Mouse (Mus musculus) monocyte, adult 2 months (primary cell): ENCODE results near the gene Irak2.

Source experiments
- DNase-seq, 2 experiments: peaks; one replicate each; pipeline ENCODE4 v3.0.0; 2022; ENCODE audit warnings: low spot score in 2 of 2, low read depth in 1 of 2

The Irak2 gene

GRCm38 (mm10) chr6:113638302-113639040, at the start of gene Irak2:
Gene Irak2, plus strand, starts transcription at chr6:113638467.
- DNase-seq, result peak; percentile 91 to 95

DNA sequence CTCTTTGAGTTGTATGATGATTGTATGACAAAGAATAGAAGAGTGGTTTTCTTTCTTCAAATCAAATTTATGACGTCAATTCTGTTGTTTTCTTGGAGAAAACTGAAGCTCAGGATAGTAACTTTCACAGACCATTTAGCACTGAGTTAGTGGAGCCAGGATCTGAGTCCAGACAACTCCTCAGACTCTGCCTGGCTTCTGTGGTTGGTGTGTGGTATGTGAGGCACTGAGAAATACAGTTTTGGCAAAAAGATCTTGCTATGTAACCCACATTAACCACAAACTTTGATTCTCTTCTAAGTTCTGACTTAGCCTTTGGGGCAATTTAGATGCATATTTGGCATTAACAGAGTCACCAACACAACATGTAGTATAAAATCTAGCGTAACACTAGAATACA, 45.6 kb upstream of the Irak2 start:
- no peak for DNase-seq

GRCm38 (mm10) chr6:113597945-113598344, 40.3 kb upstream of the Irak2 start:
- no peak for DNase-seq

GRCm38 (mm10) chr6:113599833-113600232, 38.4 kb upstream of the Irak2 start:
- no peak for DNase-seq

GRCm38 (mm10) chr6:113600543-113601139, 37.6 kb upstream of the Irak2 start, which contains the start of gene Fancd2os:
Gene Fancd2os, minus strand, starts transcription at chr6:113600715.
- no peak for DNase-seq

GRCm38 (mm10) chr6:113602821-113603220, 35.4 kb upstream of the Irak2 start:
- no peak for DNase-seq

GRCm38 (mm10) chr6:113603993-113604392, 34.3 kb upstream of the Irak2 start:
- DNase-seq, result no peak

DNA sequence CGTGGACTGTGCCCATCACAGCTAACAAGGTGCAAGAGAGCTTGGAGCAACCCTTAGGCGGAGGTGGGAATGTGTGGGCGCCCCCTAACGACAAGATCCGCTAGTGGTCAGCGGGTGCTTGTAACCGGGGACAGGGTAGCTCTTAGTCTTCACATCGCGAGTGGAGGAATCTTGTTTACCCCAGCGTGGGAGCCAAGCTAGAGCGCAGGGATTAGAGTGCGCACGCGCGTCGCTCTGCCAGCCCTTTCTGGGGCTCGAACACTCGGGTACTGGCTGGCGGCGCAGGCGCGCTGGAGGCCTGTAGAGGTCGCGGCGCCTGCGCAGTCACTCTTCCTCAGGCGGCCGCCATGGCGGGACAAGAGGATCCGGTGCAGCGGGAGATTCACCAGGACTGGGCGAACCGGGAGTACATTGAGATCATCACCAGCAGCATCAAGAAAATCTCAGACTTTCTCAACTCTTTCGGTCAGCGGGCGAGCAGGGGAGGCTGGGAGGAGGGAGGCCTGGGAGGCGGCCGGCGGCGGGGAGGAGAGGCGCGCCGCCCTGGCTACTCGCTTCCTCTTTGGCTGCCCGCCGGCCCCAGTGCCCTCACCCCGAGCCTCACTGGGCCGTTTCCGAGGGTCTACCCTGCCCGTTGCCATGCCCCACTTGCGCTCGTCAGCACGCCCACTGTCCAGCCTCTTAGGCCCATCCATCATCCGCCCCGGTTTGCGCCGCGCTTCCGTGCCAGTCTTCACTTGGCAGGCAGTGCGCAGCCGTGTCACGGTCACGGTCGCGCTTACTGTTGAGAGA, 33.6 kb upstream of the Irak2 start, which contains the start of gene Brk1:
Gene Brk1 (plus strand): TSS at position 341 of the 792 bp plus-strand sequence.
- DNase-seq, result peak; percentile 54 to 79

DNA sequence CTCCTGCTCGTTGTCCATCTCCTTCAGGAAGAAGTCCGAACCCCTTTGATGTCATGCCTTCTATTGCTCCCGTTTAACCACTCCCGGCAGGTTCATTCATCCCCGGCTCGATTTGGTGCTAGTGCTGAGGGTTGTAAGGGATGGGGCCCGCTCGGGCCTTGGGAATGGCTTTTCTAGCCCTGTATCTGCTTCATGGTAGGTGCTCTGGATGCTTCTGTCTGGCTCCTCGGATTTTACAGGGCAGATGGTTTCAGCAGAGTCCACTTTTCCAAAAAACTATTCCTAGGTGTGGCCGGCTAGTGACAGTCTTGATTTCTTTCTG, 33.1 kb upstream of the Irak2 start:
- no peak for DNase-seq

GRCm38 (mm10) chr6:113608871-113609270, 29.4 kb upstream of the Irak2 start:
- no peak for DNase-seq

- no peak for DNase-seq
Observed at GRCm38 (mm10) chr6:113609293-113609692, 29.0 kb upstream of the Irak2 start.

DNA sequence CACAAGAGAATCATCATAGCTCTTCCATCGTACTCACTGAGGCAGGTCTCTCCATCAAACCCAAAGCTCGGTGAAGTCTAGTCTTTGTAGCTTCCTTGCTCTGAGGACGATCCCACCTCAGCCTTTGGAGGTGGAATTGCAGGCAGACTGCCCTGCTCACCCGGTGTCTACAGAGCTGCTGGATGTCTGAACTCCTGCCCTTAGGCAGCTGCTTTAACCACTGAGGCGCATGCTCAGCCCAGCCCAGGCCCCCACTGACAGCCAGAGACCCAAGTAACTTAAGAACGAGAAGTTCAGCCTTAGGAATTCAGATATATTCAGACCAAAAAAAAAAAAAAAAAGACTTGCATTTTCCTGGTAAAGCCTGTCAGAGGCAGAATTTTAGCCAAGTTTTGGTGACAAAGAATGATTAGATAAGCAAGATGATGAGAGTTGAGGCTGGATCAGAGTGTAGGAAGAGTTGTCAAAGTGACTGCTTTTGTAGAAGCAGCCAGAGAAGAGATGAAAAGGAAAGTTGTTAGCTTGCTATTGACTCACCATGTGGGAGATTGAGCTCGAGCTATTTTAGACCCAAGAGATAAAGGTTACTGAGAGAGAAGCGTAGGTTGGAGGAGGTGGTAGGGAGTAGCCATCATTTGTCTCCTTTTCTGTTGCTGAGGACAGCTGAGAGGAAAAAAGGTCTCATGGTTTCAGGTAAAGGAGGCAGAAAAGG, 25.9 kb upstream of the Irak2 start:
- no peak for DNase-seq

- no peak for DNase-seq
Observed at GRCm38 (mm10) chr6:113614152-113614551, 24.1 kb upstream of the Irak2 start.

DNA sequence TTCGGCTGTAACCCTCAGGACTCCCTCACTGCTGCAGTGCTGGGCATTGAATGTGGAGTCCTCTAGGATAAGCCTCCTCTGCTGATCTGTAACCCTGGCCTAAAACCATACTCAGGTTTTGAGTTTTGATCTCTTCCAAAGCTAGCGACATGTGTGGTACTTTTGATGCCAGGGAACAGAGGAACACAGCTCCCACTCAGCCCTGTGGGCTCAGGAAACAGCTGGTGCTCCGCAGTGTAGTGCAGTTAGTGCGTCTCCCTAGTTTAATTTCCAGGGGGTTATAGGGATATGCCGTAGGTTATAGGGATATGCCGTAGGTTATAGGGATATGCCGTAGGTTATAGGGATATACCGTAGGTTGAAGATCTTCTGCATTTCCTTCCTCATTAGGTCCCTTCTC, 23.3 kb upstream of the Irak2 start:
- no peak for DNase-seq

DNA sequence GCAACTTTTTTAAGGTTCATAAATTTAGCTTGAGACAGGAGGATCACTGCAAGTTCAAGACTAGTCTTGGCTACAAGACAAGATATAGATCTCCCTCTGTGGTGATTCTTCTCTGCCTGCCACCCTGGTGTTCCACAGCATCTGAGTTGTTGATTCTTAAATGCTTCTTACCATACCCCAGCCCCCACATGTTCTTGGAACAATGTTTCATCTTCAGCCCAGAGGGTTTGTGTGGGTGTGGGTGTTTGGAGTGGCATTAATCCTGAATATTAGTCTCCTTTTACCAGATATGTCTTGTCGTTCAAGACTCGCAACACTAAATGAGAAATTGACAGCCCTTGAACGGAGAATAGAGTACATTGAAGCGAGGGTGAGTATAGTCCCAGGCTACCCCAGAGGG, 22.8 kb upstream of the Irak2 start:
- DNase-seq, result no peak

DNA sequence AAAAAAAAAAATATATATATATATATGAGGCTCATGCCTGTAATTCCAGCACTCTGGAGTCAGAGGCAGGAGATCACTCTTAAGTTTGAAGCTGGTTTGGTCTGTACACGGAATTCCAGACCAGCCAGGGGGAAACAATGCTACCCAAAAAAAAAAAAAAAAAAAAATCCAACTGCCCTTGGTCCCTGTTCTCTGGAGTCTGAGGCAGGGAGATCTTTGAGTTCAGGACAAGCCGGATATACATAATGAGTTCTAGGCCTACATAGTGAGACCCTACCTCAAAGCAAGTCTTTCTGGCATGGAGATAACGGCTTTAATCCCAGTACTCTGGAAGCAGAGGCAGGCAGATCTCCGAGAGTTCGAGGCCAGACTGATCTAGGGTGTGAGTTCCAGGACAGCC, 14.9 kb upstream of the Irak2 start:
- no peak for DNase-seq

DNA sequence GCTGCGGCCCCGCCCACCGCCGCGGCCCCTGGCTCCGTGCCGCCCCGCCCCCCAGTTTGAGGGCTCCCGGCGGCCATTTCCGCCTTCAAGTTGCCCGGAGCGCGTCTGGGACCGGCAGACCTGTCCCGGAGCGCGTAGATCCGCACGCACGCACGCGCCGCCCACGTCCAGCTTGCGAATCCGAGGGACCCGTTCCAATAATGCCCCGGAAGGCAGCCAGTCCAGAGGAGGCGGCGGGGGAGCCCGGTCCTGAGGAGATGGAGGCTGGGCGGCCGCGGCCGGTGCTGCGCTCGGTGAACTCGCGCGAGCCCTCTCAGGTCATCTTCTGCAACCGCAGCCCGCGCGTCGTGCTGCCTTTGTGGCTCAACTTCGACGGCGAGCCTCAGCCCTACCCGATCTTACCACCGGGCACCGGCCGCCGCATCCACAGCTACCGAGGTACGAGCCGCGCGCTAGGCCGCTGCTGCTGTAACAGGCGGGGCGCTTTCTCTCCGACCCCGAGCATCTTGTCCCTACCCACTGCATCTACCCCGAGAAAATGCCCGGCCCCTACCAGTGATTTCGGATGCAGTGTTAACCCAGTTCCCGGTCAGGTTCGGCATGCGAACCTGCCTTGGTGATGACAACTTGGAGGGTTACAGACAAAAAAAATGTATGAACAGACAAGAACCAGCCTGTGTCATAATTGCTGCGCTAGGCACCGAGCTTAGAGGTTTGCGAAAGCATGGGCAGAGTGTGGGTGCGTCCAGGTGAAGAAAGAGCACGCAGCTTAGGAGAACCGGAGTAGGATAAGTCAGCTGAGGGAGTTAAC, 14.1 kb upstream of the Irak2 start, which contains the start of gene Vhl:
Gene Vhl (plus strand): TSS at position 19 of the 811 bp plus-strand sequence.
- DNase-seq, result peak in 1 of 2 experiments; percentile 69

DNA sequence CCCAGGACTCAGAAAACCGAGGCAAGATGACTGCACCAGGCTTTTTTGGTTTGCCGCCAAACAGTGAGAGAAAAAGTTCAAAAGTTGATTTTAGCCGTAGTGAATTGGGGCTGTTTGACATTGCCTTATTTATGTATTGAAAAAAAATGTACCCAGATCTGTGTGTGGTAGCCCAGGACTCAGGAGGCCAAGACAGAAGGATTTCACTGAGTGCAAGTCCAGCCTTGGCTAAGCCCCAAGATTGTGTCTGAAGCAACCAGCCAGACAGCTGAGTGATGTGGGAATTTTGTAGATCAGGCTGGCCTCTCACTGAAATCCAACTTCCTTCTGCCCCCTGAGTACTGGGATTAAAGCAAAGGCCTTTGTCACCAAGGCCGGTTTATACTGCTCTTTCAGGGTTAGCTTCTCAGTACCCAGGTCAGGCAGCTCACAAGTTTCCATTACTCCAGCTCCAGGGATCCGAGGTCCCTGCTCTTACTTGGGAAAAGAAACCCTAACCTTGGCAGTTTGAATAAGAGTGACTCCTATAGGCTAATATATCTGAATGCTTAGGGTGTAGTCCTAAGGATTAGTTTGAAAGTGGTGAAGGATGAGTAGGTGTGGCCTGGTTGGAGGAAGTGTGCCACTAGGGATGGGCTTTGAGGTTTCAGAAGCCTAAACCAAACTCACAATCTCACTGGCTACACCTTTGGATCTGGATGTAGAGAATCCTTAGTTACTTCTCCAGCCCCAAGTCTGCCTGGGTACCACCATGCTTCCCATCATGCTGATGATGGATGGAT, 13.1 kb upstream of the Irak2 start:
- DNase-seq, result no peak

DNA sequence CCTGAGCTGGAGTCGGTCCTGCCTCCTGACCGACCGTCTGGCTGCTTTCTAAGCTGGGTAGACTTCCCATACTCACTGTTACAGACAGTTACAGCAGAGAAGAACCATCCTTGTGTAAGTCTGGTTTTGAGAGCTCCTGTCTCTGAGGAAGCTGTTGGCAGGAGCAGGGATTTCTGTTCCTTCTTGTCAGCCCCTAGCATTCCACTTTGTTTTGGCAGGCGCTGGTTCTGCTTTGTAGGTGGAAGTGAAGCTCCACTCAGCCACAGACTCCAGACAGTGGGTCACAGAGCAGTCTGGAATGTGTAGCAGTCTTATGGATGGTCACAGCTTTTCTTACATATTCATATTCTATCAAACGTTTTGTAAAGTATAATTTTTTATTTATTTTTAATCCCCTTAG, 7.9 kb upstream of the Irak2 start:
- DNase-seq, result peak in 1 of 2 experiments; percentile 40

DNA sequence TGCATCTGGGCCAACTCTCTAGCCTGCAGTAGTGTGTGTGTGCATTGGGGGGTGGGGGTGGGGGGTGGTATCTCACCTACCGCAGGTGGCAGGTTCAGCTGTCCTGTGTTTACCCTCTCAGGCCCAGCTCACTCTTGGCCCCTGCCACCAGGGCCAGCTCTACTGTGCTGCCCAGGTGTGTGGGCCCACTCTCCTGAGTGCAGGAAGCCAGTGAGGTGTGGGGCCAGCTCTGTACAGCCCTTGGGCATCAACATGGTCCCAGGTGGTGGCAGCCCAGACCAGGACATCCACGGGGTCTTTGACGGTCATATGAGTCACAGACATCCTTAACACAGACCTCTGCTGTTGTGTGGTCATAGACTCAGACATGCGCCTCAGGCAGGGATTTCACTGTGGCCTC, 5.4 kb upstream of the Irak2 start:
- DNase-seq, result no peak
